Mouse (Mus musculus) forebrain, embryonic 12.5 days (tissue): Measurements from ENCODE around the gene Ccdc24. TPM values are rescaled to one million over a fixed set of nuclear protein-coding genes. Genes with fewer than 3 reads are reported as not detected.

Experiments
- ATAC-seq: fragments of 200-750 bp; cut with Nextera tagmentation; 2 replicates; pipeline ENCODE4 v1.8.0; 2017; ENCODE audit warnings: moderate TSS enrichment; ENCODE audit not compliant: low FRiP score
- H3K27ac ChIP-seq: fragments of 300-500 bp; sonication (generic); 2 replicates; pipeline ENCODE4 v1.5.1; 2016; ENCODE audit warnings: mild to moderate bottlenecking
- H3K27me3 ChIP-seq: fragments of 300-500 bp; sonication (generic); 2 replicates; pipeline ENCODE4 v1.6.1; 2016; ENCODE audit warnings: mild to moderate bottlenecking
- H3K36me3 ChIP-seq: fragments of 300-500 bp; sonication (generic); replicated peaks from 2 replicates; pipeline ENCODE4 v1.6.1; 2016; ENCODE audit warnings: mild to moderate bottlenecking
- H3K4me1 ChIP-seq: fragments of 300-500 bp; sonication (generic); 2 replicates; pipeline ENCODE4 v1.6.1; 2016
- H3K4me2 ChIP-seq: fragments of 300-500 bp; sonication (generic); 2 replicates; pipeline ENCODE4 v1.6.1; 2016; ENCODE audit warnings: mild to moderate bottlenecking, moderate library complexity
- H3K4me3 ChIP-seq: fragments of 300-500 bp; sonication (generic); replicated peaks from 2 replicates; pipeline ENCODE4 v1.5.1; 2016; ENCODE audit warnings: mild to moderate bottlenecking
- H3K9ac ChIP-seq: fragments of 300-500 bp; sonication (generic); 2 replicates; pipeline ENCODE4 v1.6.1; 2016; ENCODE audit warnings: mild to moderate bottlenecking
- H3K9me3 ChIP-seq: fragments of 300-500 bp; sonication (generic); 2 replicates; pipeline ENCODE4 v1.6.1; 2016
- WGBS: fragments of 180-500 bp; shearing (Covaris S2); methylation state at CpG from one replicate; pipeline ENCODE4 v1.1.7; 2016; 5-methylcytosine and 5-hydroxymethylcytosine counted together
- polyA plus RNA-seq: library from polyadenylated mRNA; unstranded; fragments of >200 nt; fragmentation: Nextera tagmentation; extraction: Ambion mirVana; gene quantifications from 2 replicates; pipeline ENCODE4 v1.2.1, GENCODE M21; 2016

The Ccdc24 gene
- polyA plus RNA-seq = 1.8 and 2.1 TPM in 2 replicates

GRCm38 (mm10) chr4:117872471-117872886 lies at the start of gene Ccdc24:
TSS of gene Ccdc24 (minus strand) at chr4:117872557.
- Histone ChIP-seq H3K36me3 (peaks cover 44% of the 10 kb centered on the region), H3K27me3 (peaks cover 1% of the 10 kb centered on the region; the same call in 1 of the 2 replicates), H3K4me3 (0 out of 2 replicates have a peak within 1 kb of the TSS, but pooled peaks have one; percentile 10), H3K9me3 (no peaks in the 10 kb centered on the region), H3K9ac (peak within 1 kb of the TSS; percentile 18; the same call in 1 of the 2 replicates), H3K4me2 (peak within 1 kb of the TSS; percentile 44), H3K27ac (no peak within 1 kb of the TSS), H3K4me1 (peaks cover 23% of the 10 kb centered on the region)
- peak; percentile 15; the same call in 1 of the 2 replicates for ATAC-seq
- whole genome bisulfite sequencing = 6% methylated on average over 14 of the region's 14 CpGs

GRCm38 (mm10) chr4:117921358-117921757 lies 49.0 kb upstream of the Ccdc24 start:
- H3K4me3 ChIP-seq = no peak overlapping the region
- peaks cover 37% of the 10 kb centered on the region for H3K27me3 ChIP-seq
- no peaks in the 10 kb centered on the region for H3K9me3 ChIP-seq
- no peak overlapping the region for H3K9ac ChIP-seq
- no peak overlapping the region for H3K27ac ChIP-seq
- H3K4me1 ChIP-seq = peaks cover 3% of the 10 kb centered on the region
- ATAC-seq = no peak
- no peak overlapping the region for H3K4me2 ChIP-seq
- WGBS = 88% methylated on average over 2 of the region's 2 CpGs
- H3K36me3 ChIP-seq = no peaks in the 10 kb centered on the region

GRCm38 (mm10) chr4:117918762-117919161 lies 46.4 kb upstream of the Ccdc24 start:
- no peak overlapping the region for H3K9ac ChIP-seq
- no peak overlapping the region for H3K4me3 ChIP-seq
- no peak overlapping the region for H3K27ac ChIP-seq
- peaks cover 11% of the 10 kb centered on the region for H3K27me3 ChIP-seq
- peaks cover 13% of the 10 kb centered on the region for H3K4me1 ChIP-seq
- no peak for ATAC-seq
- no peaks in the 10 kb centered on the region for H3K36me3 ChIP-seq
- no peak overlapping the region for H3K4me2 ChIP-seq
- no peaks in the 10 kb centered on the region for H3K9me3 ChIP-seq
- 90% methylated on average over 5 of the region's 5 CpGs for WGBS

GRCm38 (mm10) chr4:117918261-117918660 lies 45.9 kb upstream of the Ccdc24 start:
- no peak overlapping the region for H3K4me2 ChIP-seq
- no peaks in the 10 kb centered on the region for H3K9me3 ChIP-seq
- peaks cover 18% of the 10 kb centered on the region for H3K4me1 ChIP-seq
- H3K27me3 ChIP-seq = peaks cover 6% of the 10 kb centered on the region
- 78% methylated on average over 3 of the region's 3 CpGs for WGBS
- H3K27ac ChIP-seq = no peak overlapping the region
- H3K9ac ChIP-seq = no peak overlapping the region
- ATAC-seq = no peak
- no peaks in the 10 kb centered on the region for H3K36me3 ChIP-seq
- no peak overlapping the region for H3K4me3 ChIP-seq

GRCm38 (mm10) chr4:117917847-117918246 lies 45.5 kb upstream of the Ccdc24 start:
- H3K27ac ChIP-seq = no peak overlapping the region
- no peaks in the 10 kb centered on the region for H3K36me3 ChIP-seq
- H3K4me3 ChIP-seq = no peak overlapping the region
- whole genome bisulfite sequencing = 98% methylated on average over 4 of the region's 4 CpGs
- H3K9ac ChIP-seq = no peak overlapping the region
- H3K27me3 ChIP-seq = peaks cover 2% of the 10 kb centered on the region; the same call in 1 of the 2 replicates
- H3K4me2 ChIP-seq = no peak overlapping the region
- ATAC-seq = no peak
- H3K9me3 ChIP-seq = no peaks in the 10 kb centered on the region
- H3K4me1 ChIP-seq = peaks cover 22% of the 10 kb centered on the region

- no peak for ATAC-seq
- H3K4me2 ChIP-seq = no peak overlapping the region
Observed at GRCm38 (mm10) chr4:117917402-117917801, 45.0 kb upstream of the Ccdc24 start.

GRCm38 (mm10) chr4:117916386-117916785 lies 44.0 kb upstream of the Ccdc24 start:
- H3K4me1 ChIP-seq = peaks cover 35% of the 10 kb centered on the region
- H3K4me3 ChIP-seq = no peak overlapping the region
- H3K27ac ChIP-seq = no peak overlapping the region
- H3K36me3 ChIP-seq = peaks cover 10% of the 10 kb centered on the region
- H3K9ac ChIP-seq = no peak overlapping the region
- no peak for ATAC-seq
- peak overlapping the region; percentile 100; the same call in 1 of the 2 replicates for H3K4me2 ChIP-seq
- H3K9me3 ChIP-seq = no peaks in the 10 kb centered on the region
- WGBS = 91% methylated on average over 5 of the region's 5 CpGs
- no peaks in the 10 kb centered on the region for H3K27me3 ChIP-seq

More at GRCm38 (mm10) chr4:117917402-117917801, 45.0 kb upstream of the Ccdc24 start:
- Histone ChIP-seq H3K36me3 (no peaks in the 10 kb centered on the region), H3K9me3 (no peaks in the 10 kb centered on the region), H3K27me3 (no peaks in the 10 kb centered on the region), H3K27ac (no peak overlapping the region), H3K9ac (no peak overlapping the region), H3K4me3 (no peak overlapping the region), H3K4me1 (peaks cover 26% of the 10 kb centered on the region)
- 86% methylated on average over 4 of the region's 4 CpGs for WGBS

GRCm38 (mm10) chr4:117915489-117916105 lies 43.2 kb upstream of the Ccdc24 start:
- peak overlapping the region; percentile 78 for H3K4me3 ChIP-seq
- H3K27me3 ChIP-seq = no peaks in the 10 kb centered on the region
- no peak for ATAC-seq
- H3K4me1 ChIP-seq = peaks cover 40% of the 10 kb centered on the region
- H3K9ac ChIP-seq = peak overlapping the region; percentile 89
- no peaks in the 10 kb centered on the region for H3K9me3 ChIP-seq
- peak overlapping the region; percentile 100 for H3K4me2 ChIP-seq
- no peak overlapping the region for H3K27ac ChIP-seq
- WGBS = 7% methylated on average over 19 of the region's 19 CpGs
- H3K36me3 ChIP-seq = peaks cover 17% of the 10 kb centered on the region

- Histone ChIP-seq H3K27me3 (no peaks in the 10 kb centered on the region), H3K9ac (peak within 1 kb of the TSS; percentile 89), H3K36me3 (peaks cover 24% of the 10 kb centered on the region), H3K9me3 (no peaks in the 10 kb centered on the region), H3K27ac (peak within 1 kb of the TSS; percentile 79), H3K4me1 (peaks cover 47% of the 10 kb centered on the region), H3K4me2 (peak within 1 kb of the TSS; percentile 100), H3K4me3 (peak within 1 kb of the TSS; percentile 78)
- under 1% methylated on average over 61 of the region's 61 CpGs for WGBS
- ATAC-seq = peak; percentile 97
Observed at GRCm38 (mm10) chr4:117914591-117915442, 42.5 kb upstream of the Ccdc24 start, which contains the start of gene Ipo13. TSS of gene Ipo13 (minus strand) at chr4:117914999.

GRCm38 (mm10) chr4:117914031-117914430 lies 41.7 kb upstream of the Ccdc24 start:
- H3K4me3 ChIP-seq = peak overlapping the region; percentile 78
- H3K9me3 ChIP-seq = no peaks in the 10 kb centered on the region
- ATAC-seq = no peak
- H3K4me1 ChIP-seq = peaks cover 55% of the 10 kb centered on the region
- no peaks in the 10 kb centered on the region for H3K27me3 ChIP-seq
- 19% methylated on average over 8 of the region's 8 CpGs for WGBS
- peak overlapping the region; percentile 100 for H3K4me2 ChIP-seq
- H3K27ac ChIP-seq = no peak overlapping the region
- H3K9ac ChIP-seq = peak overlapping the region; percentile 89
- H3K36me3 ChIP-seq = peaks cover 27% of the 10 kb centered on the region

- Histone ChIP-seq H3K4me2 (peak overlapping the region; percentile 100), H3K4me1 (peaks cover 61% of the 10 kb centered on the region), H3K4me3 (peak overlapping the region; percentile 78), H3K27me3 (no peaks in the 10 kb centered on the region), H3K27ac (no peak overlapping the region), H3K9me3 (no peaks in the 10 kb centered on the region), H3K36me3 (peaks cover 27% of the 10 kb centered on the region), H3K9ac (peak overlapping the region; percentile 89)
- ATAC-seq = no peak
- 65% methylated on average over 3 of the region's 3 CpGs for WGBS
Observed at GRCm38 (mm10) chr4:117913421-117913820, 41.1 kb upstream of the Ccdc24 start.

- Histone ChIP-seq H3K4me2 (peak overlapping the region; percentile 100), H3K9ac (peak overlapping the region; percentile 89; the same call in 1 of the 2 replicates), H3K36me3 (peaks cover 28% of the 10 kb centered on the region), H3K9me3 (no peaks in the 10 kb centered on the region), H3K4me3 (peak overlapping the region; percentile 78; the same call in 1 of the 2 replicates), H3K27me3 (no peaks in the 10 kb centered on the region), H3K27ac (no peak overlapping the region), H3K4me1 (peaks cover 67% of the 10 kb centered on the region)
- no peak for ATAC-seq
- WGBS = 80% methylated on average over 7 of the region's 7 CpGs
Observed at GRCm38 (mm10) chr4:117912685-117913273, 40.4 kb upstream of the Ccdc24 start.
